Mouse (Mus musculus) inflammation-experienced regulatory T-cells, adult 6 months (primary cell): ENCODE measurements at regions not wholly inside any gene's neighbourhood (a gene's known extent, or its start where the extent isn't known, plus 50 kb on each side); places are given as distances from the start of the nearest gene placed in this dataset.

Experiments
- ATAC-seq: one replicate; pipeline ENCODE4 v1.8.0; 2017

DNA sequence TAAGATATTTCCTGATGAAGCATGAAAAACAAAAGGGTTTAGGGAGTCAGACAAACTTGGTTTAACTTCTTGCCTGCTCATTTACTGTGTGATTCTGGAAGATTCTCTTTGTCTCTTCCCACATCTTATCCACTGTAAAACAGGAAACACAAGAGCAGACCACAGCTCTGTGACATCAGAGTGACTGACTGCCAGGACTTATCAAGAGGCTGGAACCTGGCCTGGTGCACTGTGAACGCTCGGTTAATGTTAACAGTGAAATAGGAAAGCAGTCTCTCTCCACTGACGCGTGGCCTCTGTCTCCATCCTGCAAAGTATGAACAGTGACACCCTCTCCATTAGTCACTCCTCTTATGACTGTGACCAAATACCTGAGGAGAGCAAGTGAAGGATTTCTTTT lies 73.1 kb upstream of the Noct start:
- ATAC-seq = no peak

DNA sequence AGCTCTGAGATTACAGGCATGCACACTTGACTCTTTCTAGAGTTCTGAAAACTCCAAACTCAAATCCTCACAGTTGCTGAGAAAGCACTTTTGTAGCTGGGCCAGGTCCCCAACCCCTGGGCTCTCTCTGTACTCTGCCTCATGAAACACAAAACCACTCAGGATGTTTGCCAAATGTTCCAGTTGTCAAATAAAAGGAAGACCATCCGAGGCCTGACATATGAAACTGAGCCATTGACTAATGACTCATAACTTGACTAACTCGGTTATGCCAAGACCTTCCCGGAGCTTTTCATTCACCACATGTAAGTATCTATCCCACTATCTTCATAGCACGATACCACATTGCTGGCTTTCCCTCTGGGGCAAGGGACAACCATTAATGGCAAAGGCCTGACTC lies 68.6 kb upstream of the Noct start:
- ATAC-seq = no peak

DNA sequence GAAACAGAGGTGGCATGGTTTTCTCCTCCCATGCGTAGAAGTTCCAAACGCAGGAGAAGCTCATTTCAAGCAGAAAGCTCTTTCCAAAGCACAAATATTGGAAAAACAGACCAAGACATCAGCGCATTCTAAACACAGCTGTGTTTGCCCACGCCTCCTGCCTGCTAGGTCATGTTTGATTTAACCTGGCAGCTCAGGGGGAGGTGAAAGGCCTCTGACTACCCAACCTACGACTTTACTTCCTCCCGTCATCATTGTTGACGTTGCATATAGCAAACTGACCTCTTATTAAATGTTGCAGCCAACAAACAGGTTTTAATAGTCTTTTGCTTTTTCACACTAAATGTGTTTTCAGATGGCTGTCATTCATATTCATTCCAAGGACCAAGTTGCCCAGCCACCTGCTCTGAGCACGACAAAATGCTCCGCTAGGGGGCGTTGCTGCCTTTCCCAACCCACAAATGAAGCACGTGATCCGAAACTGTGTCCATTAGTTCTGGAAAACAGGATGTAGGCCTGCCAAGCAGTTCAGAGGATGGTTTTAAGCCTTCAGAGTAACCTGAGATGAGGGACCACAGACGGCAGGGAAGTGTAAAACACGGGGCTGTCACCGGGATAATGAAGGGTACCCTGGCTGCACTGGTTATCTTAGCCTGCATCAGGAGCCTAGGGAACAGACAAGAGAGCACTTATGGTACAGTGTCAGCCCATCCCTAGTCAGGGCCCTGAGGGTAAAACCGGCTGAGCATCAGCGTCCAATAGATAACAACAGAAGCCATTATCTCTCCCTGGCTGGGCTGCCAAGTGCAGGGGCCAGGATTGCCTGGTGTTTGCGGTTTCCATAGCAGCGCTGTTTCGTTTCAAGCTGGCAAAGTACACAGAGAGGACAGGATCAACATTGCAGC lies 67.6 kb upstream of the Noct start:
- ATAC-seq = no peak

DNA sequence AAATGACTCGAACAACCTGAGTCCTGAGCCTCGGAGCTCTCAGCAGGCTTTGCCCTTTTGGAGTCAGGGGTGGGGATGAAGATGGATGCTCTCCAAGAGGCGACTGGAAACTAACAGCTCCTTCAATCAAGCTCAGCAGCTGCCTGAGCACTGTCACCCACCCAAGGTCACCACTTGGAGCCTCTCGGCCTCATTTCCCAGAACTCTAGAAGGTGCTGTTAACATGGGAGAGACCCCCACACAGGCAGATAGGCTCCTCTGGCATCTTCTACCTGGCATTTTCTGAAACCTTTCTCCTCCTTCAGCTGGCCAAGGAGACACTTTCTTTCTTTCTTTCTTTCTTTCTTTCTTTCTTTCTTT lies 67.0 kb upstream of the Noct start:
- ATAC-seq = no peak

DNA sequence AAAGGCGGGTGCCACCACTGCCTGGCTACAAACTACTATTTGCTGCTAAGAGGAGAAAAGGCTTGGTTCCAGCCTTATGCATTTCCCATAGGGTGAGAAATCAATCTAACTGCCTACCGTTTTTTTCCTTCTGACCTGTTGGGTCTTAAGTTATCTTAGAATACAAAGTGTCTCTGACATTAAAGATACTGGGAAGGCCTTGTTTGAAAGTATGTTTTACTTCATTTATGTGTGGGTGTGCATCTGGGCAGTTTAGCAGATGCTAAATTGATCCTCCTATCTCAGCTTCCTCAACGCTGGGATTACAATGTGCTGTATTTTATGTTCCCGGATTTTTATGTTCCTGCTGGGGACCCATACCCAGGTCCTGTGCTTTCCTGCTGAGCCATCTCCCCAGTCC lies 65.8 kb upstream of the Noct start:
- no peak for ATAC-seq

DNA sequence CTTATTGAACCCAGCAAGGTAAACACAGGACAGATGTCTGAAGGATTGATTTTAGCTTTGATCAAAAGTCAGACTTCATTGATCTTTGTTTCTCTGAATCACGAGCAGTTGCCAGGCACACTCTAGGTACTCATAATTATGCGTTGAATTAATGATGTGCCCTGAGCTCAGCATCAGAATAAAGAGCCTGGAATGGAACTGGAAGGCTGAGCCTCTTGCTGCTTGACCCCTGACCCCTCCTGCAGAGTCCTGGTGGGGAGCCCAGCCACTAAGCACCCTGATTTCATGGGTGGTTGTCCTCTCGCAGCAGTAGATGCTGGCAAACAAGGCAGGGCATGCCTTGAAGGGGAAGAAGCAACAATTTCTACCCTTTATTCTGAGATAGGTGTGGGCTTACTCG lies 64.9 kb upstream of the Noct start:
- ATAC-seq = no peak

DNA sequence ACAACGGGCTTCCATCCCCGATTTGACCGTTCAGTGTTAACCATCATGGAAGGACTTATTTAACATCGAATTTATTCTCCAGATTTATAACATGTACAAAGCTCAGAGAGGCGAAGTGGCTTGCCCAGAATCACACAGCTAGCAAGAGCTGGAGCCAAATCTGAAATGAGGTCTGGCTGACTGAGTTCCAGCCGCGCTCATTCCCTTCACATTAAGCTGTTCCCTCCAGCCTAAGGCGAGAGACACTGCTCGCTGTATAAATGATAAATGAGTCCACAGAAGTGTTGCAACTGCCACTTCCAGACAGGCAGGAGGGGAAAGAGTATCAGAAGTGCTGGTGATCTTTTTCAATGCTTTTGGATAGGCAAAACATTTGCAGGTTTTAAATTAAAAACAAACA lies 64.4 kb upstream of the Noct start:
- no peak for ATAC-seq

DNA sequence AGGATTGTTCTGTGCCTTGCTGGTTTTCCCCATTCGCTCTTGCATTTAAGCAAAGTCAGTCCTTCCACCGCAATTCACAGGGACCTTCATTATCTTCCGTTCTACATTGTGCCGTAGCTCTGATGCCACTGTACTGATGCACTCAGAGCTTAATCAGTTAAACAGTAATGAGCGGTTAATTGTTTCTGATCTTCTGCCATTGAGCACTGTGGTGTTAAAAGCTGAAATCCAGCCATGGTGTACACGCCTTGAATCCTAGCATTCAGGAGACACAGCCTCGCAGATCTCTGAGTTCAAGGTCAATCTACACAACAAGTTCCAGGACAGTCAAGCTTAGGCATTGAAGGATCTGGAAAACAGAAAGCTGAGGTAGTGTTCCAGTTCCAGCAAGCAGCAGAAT lies 63.6 kb upstream of the Noct start:
- no peak for ATAC-seq

DNA sequence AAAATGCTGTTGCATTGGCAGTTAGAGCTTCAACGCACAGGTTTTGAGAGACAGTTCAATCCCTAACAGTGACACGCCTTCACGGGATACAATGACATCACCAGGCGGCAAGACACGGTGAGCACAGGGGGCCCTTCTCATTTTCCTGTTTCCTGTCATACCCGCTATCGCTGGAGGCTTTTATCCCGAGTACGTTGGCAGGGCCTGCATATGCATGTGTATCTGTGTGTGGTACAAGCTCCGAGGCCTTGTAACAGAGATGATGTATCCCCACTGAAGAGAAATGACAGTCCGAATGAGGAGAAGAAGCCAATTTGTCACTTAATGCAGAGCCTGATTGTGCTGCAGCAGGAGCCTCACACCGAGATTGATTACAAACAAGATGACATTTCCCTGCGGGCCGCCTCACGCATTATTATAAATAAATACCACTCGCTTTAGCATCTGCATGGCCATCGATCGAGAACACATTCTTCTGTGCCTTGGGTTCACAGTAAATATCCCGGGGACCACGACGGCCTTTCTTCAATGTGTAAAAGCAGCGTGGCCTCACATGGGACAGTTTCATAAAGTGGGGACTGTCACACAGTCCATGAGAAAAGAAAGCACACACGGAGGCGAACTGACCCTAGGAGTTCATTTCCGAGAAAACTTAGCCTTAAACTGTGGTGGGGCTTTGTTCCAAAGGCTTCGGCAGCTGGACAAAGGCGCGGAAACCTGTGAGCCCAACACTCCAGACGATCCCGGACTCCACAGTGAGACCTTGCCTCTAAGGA lies 54.9 kb upstream of the Noct start:
- ATAC-seq = no peak

DNA sequence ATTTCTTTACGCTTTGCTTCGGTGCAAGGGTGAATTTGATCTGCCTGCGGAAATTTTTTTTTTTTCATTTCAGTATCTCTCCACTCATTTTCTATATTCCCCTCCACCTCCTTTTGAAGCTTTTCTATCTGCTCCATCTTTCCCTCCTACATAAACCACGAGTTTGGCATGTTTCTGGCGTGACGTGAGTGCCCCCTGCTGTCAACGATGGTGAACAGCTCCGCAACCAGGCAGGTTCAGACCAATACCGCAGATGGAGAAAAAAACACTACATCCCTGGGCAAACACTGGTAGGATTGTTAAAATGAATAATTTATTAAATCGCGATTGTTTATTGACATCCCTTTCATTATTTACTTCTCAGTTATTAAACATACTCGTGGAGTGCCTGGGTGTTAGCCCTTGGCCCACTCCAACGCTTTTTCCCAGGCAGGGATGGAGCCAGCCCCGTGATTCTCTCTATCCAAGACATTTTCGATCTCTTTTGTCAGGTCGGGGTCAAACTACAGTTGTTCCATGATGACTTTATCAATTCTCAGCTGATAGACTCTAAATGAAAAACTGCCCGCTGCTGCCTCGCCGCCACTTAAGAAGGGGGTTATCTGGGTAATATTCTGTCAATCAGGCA lies 53.9 kb upstream of the Noct start:
- no peak for ATAC-seq
